Mouse (Mus musculus): ENCODE measurements around the gene Hdhd5. TPM values are rescaled to one million over a fixed set of nuclear protein-coding genes. Genes with fewer than 3 reads are reported as not detected.

Hdhd5 gene
- total RNA-seq, 2 experiments from 2014 or later: 32.3 to 40.2 TPM

DNA sequence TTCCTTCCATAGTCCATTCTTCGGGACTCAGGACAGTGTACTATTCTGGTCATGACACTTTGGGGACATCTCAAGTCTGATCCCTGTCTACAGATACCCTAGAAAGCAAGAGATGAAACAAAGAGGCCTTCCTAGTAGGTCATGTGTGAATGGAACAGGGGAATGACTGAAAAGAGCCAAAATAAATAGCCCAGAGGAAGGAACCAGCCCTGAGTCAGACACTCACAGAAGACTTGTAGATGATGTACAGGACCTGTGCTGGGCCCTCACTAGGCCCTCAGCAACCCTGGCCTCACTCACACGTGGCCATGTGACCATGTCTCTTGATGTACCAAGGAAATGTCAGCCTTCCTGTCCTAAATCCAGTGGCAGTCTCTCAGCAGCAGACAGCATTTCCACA is 41.7 kb downstream of the Hdhd5 start:
- H3K27ac ChIP-seq: peak overlapping the region; percentile 48; the same call in 1 of the 2 replicates
- H3K4me3 ChIP-seq: peak overlapping the region; percentile 76
- no peak for DNase-seq (ENCODE audit: low spot score in 2 of 2)
- TF ChIP-seq CTCF (conservative IDR thresholded peaks at IDR 0.05): no peak

DNA sequence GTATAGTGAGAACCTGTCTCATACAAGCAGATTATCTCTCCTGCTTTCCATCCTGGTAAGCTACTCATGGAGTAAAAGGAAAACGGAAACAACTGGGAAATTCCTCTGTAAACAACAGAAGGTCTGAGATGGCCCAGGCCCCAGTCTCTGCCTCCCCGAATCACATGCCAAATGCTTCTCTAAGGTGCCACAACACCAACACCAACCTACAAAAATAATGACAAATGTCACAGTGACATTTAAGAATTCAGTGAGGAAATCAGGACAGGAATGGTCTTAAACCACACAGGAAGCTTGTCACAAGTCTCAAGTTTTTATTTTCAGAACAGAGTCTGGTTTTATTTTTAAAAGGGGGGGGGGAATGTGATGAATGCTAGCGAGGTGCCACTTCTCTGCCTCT is 42.5 kb downstream of the Hdhd5 start:
- H3K4me3 ChIP-seq: no peak overlapping the region
- no peak for TF ChIP-seq CTCF (conservative IDR thresholded peaks at IDR 0.05)
- no peak overlapping the region for H3K27ac ChIP-seq
- no peak for DNase-seq (ENCODE audit: low spot score in 2 of 2)

DNA sequence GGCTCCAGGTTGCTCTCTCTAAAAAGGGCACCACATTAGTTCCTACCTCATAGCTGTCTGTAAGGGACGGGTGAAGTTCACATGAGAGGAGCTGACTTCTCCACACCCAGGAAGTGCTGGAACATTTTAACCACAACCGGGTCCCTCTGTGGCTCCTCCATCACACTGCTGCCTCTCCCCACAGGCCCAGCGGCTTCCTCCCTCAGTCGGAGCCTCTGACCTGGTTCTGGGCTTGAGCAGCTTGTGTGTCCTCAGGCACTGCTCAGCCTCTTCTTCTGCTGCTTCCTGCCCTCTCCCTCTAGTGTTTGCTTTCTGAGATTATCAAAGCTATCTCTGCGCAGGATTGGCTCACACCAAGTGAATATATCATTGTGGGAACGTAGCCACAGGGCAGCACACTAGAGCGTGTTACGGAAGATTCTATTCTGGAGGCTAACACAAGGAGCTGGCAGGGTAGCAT is 45.0 kb downstream of the Hdhd5 start:
- no peak for TF ChIP-seq CTCF (conservative IDR thresholded peaks at IDR 0.05)
- DNase-seq (ENCODE audit: low spot score in 2 of 2): no peak
- H3K27ac ChIP-seq: no peak overlapping the region

DNA sequence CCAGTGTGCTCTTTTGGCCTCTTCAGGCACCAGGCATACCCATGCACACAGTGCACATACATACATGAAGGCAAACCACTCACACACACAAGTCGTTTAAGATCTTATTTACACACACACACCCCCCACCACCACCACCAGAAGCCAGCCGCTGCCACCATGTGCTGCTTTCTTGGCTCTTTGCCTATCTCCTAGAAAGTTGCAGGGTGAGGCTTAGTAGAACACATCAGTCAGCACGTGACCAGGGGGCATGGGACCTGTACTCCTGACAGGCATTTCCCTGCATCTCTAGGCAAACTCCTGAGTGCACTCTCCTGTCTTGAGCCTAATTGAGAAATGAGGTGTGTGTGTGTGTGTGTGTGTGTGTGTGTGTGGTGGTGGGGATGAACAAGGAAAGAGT is 46.1 kb downstream of the Hdhd5 start:
- no peak for TF ChIP-seq CTCF (conservative IDR thresholded peaks at IDR 0.05)
- no peak overlapping the region for H3K27ac ChIP-seq
- H3K4me3 ChIP-seq: no peak overlapping the region
- no peak for DNase-seq (ENCODE audit: low spot score in 2 of 2)

More for the DNA sequence above, 45.0 kb downstream of the Hdhd5 start:
- H3K4me3 ChIP-seq: no peak overlapping the region

DNA sequence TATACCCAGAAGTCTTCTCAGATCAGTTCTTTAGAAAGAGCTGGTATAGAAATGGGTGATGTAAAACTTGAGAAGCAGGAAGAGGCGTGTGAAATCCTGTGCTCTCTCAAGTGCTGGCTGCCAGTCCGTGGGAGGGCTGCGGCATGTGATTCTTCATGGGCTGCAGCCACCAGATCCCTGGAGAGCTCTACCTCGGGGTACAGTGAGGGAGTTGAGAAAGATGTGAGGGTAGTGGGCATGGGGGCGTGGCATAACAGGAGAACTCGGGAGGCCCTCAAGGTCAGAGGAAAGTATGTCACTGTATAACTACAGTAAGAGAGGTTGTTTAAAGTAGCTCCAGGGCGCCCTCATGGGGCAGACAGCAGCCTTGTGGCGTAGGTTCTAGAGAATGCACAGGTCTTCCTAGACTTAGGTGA is 47.9 kb downstream of the Hdhd5 start:
- no peak for DNase-seq (ENCODE audit: low spot score in 2 of 2)
- no peak overlapping the region for H3K4me3 ChIP-seq
- 0 out of 2 replicates have a peak overlapping the region, but pooled peaks have one; percentile 6 for H3K27ac ChIP-seq
- TF ChIP-seq CTCF (conservative IDR thresholded peaks at IDR 0.05): peak; percentile 81

DNA sequence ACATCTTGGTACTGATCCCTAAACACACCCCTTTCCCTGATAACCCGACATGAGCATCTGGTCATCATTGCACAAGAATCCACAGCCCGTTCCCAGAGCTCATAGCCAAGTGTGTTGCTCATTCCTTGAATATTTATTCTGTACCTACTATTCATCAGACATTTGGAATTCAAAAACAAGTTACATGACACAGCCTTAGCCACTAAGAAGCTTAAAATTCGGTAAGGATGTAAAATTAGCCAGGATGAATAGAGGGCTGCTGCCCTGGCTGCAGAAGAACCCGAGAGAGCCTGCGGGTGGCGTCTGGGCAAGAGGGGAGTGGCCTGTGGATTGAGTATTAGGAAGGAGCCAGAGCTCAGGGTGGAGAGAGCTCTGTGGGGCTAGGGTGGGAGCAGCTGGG is 48.4 kb downstream of the Hdhd5 start:
- Histone ChIP-seq H3K4me3 (no peak overlapping the region), H3K27ac (0 out of 2 replicates have a peak overlapping the region, but pooled peaks have one; percentile 6)
- no peak for DNase-seq (ENCODE audit: low spot score in 2 of 2)
- no peak for TF ChIP-seq CTCF (conservative IDR thresholded peaks at IDR 0.05)

DNA sequence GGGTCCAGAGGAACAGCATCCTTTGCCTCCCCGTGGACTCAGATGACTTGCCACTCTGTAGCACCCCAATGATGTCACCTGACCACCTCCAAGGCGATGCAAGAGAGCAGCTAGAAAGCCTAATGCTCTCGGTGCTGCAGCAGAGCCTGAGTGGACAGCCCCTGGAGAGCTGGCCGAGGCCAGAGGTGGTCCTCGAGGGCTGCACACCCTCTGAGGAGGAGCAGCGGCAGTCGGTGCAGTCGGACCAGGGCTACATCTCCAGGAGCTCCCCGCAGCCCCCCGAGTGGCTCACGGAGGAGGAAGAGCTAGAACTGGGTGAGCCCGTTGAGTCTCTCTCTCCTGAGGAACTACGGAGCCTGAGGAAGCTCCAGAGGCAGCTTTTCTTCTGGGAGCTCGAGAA is 49.1 kb downstream of the Hdhd5 start:
- DNase-seq (ENCODE audit: low spot score in 2 of 2): no peak
- no peak overlapping the region for H3K4me3 ChIP-seq
- no peak for TF ChIP-seq CTCF (conservative IDR thresholded peaks at IDR 0.05)
- H3K27ac ChIP-seq: no peak overlapping the region

DNA sequence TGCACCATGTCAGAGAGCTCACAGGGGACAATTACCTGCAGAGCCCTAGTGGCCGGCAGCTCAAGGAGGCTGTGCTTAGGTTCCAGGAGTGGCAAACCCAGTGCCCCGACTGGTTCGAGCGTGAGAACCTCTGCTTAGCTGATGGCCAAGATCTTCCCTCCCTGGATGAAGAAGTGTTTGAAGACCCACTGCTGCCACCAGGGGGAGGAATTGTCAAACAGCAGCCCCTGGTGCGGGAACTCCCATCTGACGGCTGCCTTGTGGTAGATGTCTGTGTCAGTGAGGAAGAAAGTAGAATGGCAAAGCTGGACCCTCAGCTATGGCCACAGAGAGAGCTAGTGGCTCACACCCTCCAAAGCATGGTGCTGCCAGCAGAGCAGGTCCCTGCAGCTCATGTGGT is 49.6 kb downstream of the Hdhd5 start:
- H3K4me3 ChIP-seq: no peak overlapping the region
- no peak overlapping the region for H3K27ac ChIP-seq
- TF ChIP-seq CTCF (conservative IDR thresholded peaks at IDR 0.05): peak; percentile 69
- DNase-seq (ENCODE audit: low spot score in 2 of 2): no peak

DNA sequence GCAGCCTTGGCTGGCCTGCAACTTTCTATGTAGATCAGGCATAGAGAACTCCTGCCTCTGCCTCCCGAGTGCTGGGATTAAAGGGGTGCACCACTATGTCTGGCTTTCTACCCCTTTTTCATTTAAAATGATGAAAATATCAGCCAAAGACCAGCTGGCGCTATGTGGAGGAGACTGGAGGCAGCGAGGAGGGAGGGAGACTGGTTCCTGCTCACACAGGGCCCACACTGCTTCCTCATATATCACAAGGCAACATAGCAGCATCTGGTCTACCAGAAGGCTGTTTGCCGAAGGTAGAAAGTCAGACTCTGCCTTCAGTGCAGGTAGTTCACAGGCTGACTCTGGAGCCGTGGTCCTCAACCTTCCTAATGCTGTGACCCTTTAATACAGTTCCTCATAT is 50.8 kb downstream of the Hdhd5 start:
- TF ChIP-seq CTCF (conservative IDR thresholded peaks at IDR 0.05): no peak
- DNase-seq (ENCODE audit: low spot score in 2 of 2): peak; percentile 53 to 68

DNA sequence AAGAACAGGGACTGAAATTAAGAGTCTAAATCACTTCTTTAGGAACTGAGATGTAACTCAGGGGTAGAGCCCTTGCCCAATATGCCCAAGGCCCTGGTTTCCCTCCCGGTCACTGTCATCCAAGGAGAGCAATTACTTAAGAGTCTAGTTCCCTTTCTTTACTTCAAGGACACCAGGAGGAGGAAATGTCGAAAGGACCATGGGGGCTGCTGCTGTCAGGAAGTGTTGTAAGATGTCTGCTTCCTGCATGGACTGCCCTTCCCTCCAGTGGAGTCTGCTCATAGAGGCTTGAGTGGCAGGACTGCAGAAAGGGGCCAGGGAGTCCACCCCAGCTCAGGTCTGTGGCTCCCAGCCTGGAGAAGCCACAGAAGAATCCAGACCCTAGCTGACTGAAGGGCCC is 51.8 kb downstream of the Hdhd5 start:
- H3K27ac ChIP-seq: peak overlapping the region; percentile 61; the same call in 1 of the 2 replicates

More for the DNA sequence above, 50.8 kb downstream of the Hdhd5 start:
- Histone ChIP-seq H3K4me3 (no peak overlapping the region), H3K27ac (peak overlapping the region; percentile 61)

DNA sequence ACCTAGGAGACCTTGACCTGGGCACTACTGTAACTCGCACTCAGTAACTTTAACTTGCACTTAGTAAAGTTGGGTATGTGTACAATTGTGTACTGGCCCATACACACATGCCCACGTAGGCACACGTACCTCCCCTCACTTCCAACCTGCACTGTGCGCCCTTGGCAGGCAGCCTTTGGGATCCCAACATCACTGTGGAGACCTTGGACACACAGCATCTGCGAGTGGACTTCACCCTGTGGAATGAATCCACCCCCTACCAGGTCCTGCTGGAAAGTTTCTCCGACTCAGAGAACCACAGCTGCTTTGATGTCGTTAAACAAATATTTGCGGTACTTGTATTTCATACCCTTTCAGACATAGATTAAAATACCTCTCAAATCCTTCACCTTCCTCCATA is 55.8 kb downstream of the Hdhd5 start:
- no peak for DNase-seq (ENCODE audit: low spot score in 2 of 2)
- H3K4me3 ChIP-seq: no peak overlapping the region
- TF ChIP-seq CTCF (conservative IDR thresholded peaks at IDR 0.05): no peak
- H3K27ac ChIP-seq: no peak overlapping the region

More for the DNA sequence above, 51.8 kb downstream of the Hdhd5 start:
- no peak for DNase-seq (ENCODE audit: low spot score in 2 of 2)
- no peak overlapping the region for H3K4me3 ChIP-seq
- TF ChIP-seq CTCF (conservative IDR thresholded peaks at IDR 0.05): no peak

DNA sequence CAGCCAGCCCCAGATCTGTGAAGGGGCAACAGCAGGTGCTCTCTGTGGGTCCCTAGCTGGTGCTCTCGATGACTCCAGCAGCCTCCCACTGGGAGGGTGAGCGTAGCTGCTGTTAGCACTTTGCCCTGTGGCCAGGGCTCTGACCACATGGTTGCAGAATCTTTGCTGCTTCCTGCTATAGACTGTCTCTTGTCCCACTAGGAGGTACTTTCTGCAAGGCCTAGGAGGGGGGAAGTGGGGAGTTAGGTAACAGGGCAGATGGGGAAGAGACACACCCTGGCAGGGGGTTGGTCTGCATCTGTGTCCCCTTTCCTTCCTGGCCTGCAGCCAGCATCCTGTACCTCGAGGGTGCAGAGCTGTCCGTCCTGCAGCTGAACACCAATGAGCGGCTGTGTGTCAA is 57.7 kb downstream of the Hdhd5 start:
- Histone ChIP-seq H3K27ac (peak overlapping the region; percentile 72; the same call in 1 of the 2 replicates), H3K4me3 (no peak overlapping the region)
- DNase-seq (ENCODE audit: low spot score in 2 of 2): no peak
- TF ChIP-seq CTCF (conservative IDR thresholded peaks at IDR 0.05): no peak

DNA sequence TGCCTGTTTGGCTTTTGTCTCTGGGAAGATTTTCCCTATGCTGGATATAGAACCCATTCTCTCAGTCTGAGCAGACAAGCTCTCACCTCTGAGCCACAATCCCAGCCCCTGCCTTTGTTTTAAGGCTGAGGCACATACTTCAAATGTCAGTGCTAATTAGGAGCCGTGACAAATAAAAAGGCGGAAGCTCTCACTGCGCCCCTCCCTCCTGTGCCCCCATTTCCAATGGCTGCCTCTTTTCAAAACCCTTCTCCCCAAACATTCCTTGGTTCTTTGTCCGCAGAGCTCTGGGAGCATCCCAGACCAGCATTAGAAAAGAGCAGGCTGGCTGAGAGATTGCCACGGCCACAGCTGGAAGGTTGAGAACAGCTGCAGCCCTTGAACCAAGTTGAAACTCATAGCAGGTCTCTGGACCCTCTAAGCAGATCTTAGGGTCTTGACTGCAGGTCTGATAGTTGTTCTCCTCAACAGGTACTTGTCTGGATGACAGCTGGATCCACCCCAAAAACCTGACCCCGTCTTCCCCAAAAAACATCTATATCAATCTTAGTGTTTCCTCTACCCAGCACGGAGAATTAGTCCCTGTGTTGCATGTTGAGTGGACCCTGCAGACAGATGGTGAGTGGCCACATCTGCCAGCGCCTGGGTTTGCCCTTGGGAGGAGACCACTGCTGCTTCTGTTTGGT is 58.5 kb downstream of the Hdhd5 start:
- no peak for DNase-seq (ENCODE audit: low spot score in 2 of 2)
- no peak for TF ChIP-seq CTCF (conservative IDR thresholded peaks at IDR 0.05)
- Histone ChIP-seq H3K27ac (peak overlapping the region; percentile 72), H3K4me3 (no peak overlapping the region)

DNA sequence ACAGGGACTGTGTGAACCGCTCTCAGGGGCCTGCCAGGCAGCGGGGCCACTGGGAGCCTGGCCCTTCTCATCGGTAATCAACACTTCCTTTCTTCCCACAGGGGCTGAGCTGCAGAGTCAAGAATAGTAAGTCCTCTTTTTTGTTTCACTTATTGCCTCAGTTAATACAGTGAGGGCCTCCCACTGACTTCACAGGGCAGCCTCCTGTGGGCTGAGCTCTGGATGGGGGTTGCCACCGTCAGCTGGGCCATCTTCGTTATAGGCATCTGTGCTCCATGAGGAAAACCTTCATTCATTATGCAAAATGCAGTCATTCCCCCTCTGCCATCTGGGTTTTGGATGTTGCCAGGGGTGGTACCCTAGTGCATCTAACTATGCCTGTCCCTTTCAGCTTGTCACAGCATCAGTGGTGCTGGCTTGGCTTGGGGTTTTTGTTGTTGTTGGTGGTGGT is 59.1 kb downstream of the Hdhd5 start:
- peak overlapping the region; percentile 72 for H3K27ac ChIP-seq

More for the DNA sequence above, 59.1 kb downstream of the Hdhd5 start:
- no peak overlapping the region for H3K4me3 ChIP-seq
- TF ChIP-seq CTCF (conservative IDR thresholded peaks at IDR 0.05): no peak
- no peak for DNase-seq (ENCODE audit: low spot score in 2 of 2)

All from layer of hippocampus, adult 2 months (tissue).